Mouse (Mus musculus) ovary, postnatal 14 days (tissue): ENCODE results near the gene Slc17a4.

Experiments used
- DNase-seq: peaks from one replicate; pipeline ENCODE4 v3.0.0; 2022; ENCODE audit warnings: low spot score

The Slc17a4 gene

GRCm38 (mm10) chr13:23892592-23893268 is 22.1 kb downstream of the Slc17a4 start:
- no peak for DNase-seq

- DNase-seq = no peak
These were observed 25.7 kb downstream of the Slc17a4 start for GRCm38 (mm10) chr13:23889011-23889605.

DNA sequence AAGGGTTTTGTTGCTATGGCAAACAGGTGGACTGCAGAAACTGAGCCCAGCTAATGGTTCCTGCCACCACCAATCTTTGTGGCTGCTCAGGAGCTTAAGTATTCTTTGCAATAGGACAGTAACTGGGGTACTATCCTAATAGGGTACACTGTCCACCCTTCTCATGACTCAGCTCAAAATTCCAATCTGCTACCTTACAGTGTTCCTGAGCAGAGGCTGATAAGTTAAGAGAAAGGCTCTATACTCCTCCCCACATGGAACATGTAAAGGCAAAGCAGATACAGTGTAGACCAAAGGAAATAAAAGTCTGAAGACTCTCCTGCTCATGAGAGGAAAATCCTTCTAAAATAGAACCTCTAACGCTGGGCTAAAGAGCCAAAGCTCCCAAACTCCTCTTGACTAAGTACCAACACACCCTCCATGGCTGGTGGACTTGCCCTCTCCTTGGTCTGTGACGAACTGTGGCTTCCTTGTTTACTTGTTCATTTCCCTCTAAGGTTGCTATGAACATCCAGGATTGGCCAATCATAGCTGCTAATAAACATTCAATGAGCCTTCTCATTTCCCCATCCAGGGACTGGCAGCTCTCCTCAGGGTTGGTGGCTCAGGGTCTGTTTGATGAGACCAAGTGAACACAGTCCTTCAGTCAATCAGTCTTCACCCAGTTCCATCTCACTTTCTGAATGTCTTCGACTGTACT is 27.6 kb downstream of the Slc17a4 start:
- DNase-seq = no peak

DNA sequence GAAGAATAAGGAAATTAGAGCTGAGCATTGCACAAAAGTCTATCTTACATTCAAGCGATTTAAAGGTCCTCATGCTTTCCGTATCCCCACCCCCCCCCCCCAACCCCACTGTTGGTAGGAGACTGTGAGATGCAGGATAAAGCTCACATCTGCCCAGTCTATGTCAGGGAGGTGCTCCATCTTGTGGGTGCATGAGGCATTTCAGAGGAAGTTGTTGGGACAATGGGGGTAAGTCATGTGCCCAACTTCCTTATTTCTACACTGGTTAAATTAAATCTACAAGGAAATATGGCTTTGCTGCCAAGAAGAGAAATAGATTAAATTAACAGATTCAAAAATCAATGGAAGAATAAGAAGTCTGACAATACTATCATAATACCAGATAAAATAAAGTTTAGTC is 29.3 kb downstream of the Slc17a4 start:
- DNase-seq = no peak

DNA sequence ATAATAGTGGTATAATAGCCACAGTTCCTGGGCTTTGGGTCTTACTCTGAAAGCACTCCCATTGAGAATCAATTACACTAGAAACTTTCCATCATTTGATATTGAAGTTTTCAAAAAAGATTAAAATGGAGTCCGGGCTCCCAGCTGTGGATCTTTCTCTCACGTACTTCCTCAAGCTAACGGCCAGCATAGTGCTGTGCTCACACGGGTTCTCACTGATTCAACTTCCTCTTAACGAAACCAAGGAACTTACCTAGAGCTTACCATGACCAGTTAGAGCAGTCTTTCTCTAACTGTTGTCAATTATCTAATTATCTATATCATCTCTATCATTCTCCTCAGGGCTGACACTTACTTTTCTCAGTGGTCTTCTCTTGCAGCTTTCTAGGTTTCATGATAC is 35.2 kb downstream of the Slc17a4 start:
- no peak for DNase-seq

- no peak for DNase-seq
These were observed 35.7 kb downstream of the Slc17a4 start for GRCm38 (mm10) chr13:23879106-23879505.

GRCm38 (mm10) chr13:23873141-23873540 is 41.7 kb downstream of the Slc17a4 start:
- DNase-seq = no peak

- DNase-seq = no peak
These were observed 44.8 kb downstream of the Slc17a4 start for GRCm38 (mm10) chr13:23869996-23870395.

DNA sequence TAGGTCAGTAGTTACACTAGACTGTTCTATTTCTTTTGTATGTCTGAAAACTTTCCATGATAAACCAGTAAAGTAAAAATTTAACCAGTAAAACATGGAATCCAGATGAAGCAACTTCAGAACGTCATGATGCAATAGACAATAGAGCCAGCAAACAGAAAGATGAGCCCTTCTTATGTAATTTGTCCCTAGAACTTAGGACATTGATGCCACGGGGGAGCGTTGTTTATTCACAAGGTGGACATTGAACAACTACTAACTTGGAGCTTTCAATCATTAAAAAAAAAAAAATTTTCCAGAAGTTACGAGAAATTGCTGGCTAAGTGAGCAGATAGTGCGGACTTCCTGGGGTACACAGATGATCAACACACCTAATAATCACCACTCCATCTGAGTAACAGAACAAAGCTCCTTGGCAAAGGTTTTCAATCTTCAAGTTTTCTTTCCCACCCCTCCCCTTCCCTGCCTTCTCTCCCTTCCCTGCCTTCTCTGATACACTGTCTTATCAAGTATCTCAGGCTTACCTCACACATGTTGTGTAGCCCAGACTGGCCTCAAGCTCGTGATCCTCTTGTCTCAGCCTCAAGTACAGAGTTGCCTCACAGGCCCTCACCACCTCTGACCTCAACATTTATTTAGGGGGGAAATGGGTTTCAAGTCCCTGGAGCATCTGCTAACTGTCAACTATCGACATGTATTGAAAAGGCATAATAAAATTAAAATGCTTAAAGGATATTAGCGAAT is 45.8 kb downstream of the Slc17a4 start:
- no peak for DNase-seq

GRCm38 (mm10) chr13:23867405-23867804 is 47.4 kb downstream of the Slc17a4 start, which contains the start of gene Slc17a1:
Gene Slc17a1 (plus strand): TSS chr13:23867750.
- DNase-seq = no peak

GRCm38 (mm10) chr13:23867000-23867399 is 47.8 kb downstream of the Slc17a4 start:
- DNase-seq = no peak

GRCm38 (mm10) chr13:23866086-23866710 is 48.6 kb downstream of the Slc17a4 start:
- no peak for DNase-seq

- DNase-seq = no peak
These were observed 50.1 kb downstream of the Slc17a4 start for GRCm38 (mm10) chr13:23864711-23865110.

GRCm38 (mm10) chr13:23861815-23862214 is 53.0 kb downstream of the Slc17a4 start:
- no peak for DNase-seq

DNA sequence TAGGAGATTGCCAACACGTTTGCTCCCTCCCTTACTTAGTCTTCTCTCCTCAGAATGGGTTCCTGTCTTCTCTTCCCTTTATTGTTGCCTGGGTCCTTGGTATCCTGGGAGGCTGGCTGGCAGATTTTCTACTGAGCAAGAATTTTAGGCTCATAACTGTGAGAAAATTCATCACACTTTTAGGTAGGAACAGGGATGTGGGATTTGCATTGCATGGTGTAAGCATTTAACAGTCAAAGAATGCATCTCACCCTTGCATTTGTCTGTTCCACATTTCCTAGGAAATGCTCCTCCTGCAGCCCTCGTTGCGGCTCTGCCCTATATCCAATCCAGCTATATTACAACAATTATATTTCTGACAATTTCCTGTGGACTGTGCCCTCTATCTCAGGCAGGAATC is 58.4 kb downstream of the Slc17a4 start:
- DNase-seq = no peak

DNA sequence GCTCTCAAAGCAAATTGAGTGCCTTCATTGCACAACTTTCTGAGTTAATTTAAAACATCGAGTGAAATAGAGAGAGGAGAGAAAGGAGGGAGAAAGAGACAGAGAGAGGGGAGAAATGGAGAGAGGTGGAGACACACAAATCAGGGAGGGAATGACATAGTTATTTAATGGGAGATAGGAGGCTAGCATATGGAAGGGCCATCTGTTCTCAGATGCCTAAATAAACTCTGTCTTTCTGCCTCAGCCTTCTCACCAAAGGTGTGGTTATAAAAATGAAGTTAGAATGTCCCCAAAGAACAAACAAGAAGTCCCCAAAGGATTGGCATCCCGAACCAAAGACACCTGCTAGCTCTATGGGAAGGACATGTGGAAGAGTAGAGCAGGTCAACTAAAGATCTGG is 65.5 kb downstream of the Slc17a4 start:
- DNase-seq = no peak
